Mouse (Mus musculus) cerebellum, postnatal 25 days (tissue): ENCODE data around the gene Crybb3.

Source experiments
- DNase-seq, 2 experiments: peaks; one replicate each; pipeline ENCODE4 v3.0.0; 2021; ENCODE audit warnings: mixed read lengths in 2 of 2

Crybb3 gene

GRCm38 (mm10) chr5:113045511-113046273 is 35.7 kb downstream of the Crybb3 start:
- no peak for DNase-seq

- DNase-seq, result peak; percentile 90 to 94
These were observed 37.9 kb downstream of the Crybb3 start for GRCm38 (mm10) chr5:113043531-113043930.

GRCm38 (mm10) chr5:113041567-113042071 is 39.8 kb downstream of the Crybb3 start:
- DNase-seq, result peak; percentile 95

DNA sequence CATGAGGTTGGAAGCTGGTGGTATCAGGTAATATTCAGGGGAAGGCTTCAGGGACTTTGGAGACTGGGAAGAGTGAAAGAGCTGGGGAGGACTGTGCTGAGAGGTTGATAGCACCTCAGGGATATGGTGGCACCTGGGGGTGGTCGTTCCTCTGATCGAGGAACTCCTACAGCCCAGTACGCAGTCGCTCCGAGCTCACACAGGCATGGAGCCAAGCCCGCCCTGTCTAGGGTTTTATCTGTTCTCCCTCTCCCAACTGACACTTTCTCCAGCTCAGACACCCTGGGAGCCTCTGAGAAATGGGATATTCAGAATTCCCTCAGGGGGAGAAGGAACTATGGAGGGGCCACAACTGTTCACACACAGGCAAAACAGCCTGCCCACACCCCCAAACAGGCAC is 40.6 kb downstream of the Crybb3 start:
- peak; percentile 63 to 75 for DNase-seq

DNA sequence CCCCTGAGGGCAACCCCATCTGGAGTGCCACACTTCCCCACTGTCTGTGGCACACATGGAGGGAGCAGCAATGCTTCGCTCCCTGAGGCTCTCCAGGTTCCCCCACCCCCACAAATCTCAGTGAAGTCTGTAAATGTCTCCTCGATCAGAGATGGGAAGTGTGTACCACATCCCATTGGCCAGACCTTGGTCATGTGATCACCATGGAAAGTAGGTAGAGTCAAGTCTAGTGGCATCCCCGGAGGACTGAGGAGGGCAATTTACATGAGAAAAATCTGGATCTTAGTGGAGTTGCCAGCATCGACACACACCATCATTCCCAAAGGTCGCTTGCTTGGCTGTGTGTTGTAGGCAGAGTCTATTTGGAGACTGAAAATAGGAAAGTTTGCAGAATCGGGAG is 42.8 kb downstream of the Crybb3 start:
- DNase-seq, result no peak

GRCm38 (mm10) chr5:113035094-113036047 is 46.0 kb downstream of the Crybb3 start:
- DNase-seq, result peak; percentile 36 to 55

DNA sequence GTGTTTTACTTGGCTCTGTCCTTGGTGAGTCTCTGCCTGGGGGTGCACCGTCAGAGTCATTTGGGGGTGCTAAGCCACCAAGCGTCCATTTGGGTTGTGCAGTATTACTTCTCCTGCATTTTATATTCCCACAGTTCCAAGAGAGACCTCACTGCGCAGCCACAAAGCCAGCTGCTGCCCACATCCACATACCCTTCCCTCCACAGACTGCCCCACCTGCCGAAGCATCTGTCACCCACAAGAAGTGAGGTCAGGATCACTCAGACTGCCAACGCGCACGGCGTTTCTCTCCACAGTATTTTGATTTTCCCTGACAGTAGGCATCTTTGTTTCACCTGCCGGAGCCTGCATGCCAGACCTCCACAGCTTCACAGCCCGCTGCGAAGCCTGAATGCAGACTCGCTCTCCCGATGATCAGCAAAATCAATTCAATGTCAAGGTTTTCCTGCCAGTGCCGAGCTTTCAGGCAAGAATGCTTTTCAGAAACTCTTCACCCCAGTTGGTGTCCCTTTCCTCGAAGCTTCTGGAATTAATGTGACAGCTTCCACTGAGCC is 50.1 kb downstream of the Crybb3 start:
- DNase-seq, result peak in 1 of 2 experiments; percentile 45

- DNase-seq, result no peak
These were observed 51.3 kb downstream of the Crybb3 start for GRCm38 (mm10) chr5:113030082-113030481.

DNA sequence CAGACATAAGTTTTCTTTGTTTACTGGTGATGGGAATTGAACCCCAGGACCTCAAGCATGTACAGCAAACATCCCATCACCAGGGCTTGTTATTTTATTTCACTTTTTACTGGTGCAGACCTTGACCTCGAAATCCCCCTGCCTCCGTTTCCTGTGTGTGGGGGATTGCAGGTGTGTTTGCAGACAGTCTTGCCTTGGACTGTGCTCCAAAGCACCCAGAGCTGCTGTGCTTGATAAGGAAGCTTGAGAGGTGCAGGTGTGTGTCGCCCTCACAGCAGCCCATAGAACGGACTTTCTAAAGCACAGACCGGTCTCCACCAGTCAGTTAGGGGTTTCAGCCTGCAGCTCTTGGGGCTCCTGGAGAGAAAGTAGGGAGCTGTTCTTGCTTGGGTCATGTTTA is 54.7 kb downstream of the Crybb3 start:
- no peak for DNase-seq
